Mouse (Mus musculus) MN1 (cell line): ENCODE measurements at regions not wholly inside any gene's neighbourhood (a gene's known extent, or its start where the extent isn't known, plus 50 kb on each side); places are given as distances from the start of the nearest gene placed in this dataset.
"Not testable (repeated sequence)": the region's sequence is repeated elsewhere in the genome, so short reads cannot be mapped to it uniquely, and the experiment has no call there.

ENCODE experiments used
- DNase-seq: peaks from one replicate; pipeline ENCODE4 v3.0.0-alpha.2; 2016; ENCODE audit warnings: low spot score

GRCm38 (mm10) chr3:113105979-113106378 lies 152.7 kb downstream of the Amy2a5 start:
- DNase-seq = no peak

- DNase-seq = not testable (repeated sequence)
Observed at GRCm38 (mm10) chr3:113090850-113091249, 167.8 kb downstream of the Amy2a5 start.

GRCm38 (mm10) chr3:113080704-113081103 lies 177.9 kb downstream of the Amy2a5 start:
- peak; percentile 26 for DNase-seq
